ENCODE assay signal across 21 mouse cellular contexts in the genomic region with DNA sequence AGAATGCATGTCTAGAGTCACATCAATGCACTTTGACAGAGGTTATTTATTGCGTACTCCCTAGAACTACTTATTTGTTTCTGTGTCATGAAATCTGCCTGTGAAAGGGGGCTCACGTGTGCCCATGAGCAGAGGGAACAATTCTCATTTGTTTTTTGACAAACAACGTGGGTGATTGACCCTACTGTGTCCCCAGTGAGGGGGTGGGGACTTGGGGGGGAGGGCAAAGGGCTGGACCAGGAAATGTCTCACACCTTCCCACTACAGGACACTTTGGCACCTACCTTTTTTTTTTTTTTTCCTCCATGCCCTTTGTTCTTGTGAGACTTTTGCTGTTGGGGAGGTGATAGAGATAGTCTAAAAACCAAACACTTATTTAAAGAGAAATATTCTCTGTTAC.
"Had no signal": no experiment of that assay in that cellular context is flagged by ENCODE, and none has a peak within 500 bp of the region (broad histone marks: within the 10 kb centered on the region; RNA-seq: fewer than 3 reads in every experiment).

No protein-coding gene starts in this region.

- H3K27ac ChIP-seq: heart, embryonic 10.5 days; hindbrain, embryonic 13.5 days; hindbrain, embryonic 15.5 days; hindbrain, postnatal 0 days; limb, embryonic 13.5 days; limb, embryonic 15.5 days; liver, embryonic 12.5 days; liver, embryonic 14.5 days had no signal

- DNase-seq: gastrocnemius, postnatal 14 days; gastrocnemius, postnatal 36 days; heart, adult 18-20 months; heart, postnatal 10 days; heart, postnatal 36 days; kidney, adult 18-20 months; kidney, adult 8-10 months; kidney, postnatal 14 days; kidney, postnatal 36 days; layer of hippocampus, postnatal 36 days; left cerebral cortex, postnatal 4 days had no signal

- H3K4me1 ChIP-seq: hindbrain, embryonic 13.5 days; hindbrain, embryonic 15.5 days; liver, embryonic 12.5 days had no signal

- H3K36me3 ChIP-seq: heart, embryonic 10.5 days; heart, embryonic 12.5 days; hindbrain, embryonic 13.5 days; hindbrain, embryonic 15.5 days; limb, embryonic 13.5 days; limb, embryonic 15.5 days; liver, embryonic 12.5 days had no signal

- ATAC-seq: hindbrain, postnatal 0 days; intestine, embryonic 16.5 days; liver, embryonic 12.5 days had no signal

- H3K4me3 ChIP-seq: heart, embryonic 10.5 days; heart, embryonic 12.5 days; hindbrain, embryonic 13.5 days; hindbrain, embryonic 15.5 days; limb, embryonic 13.5 days; limb, embryonic 15.5 days; liver, embryonic 12.5 days had no signal

- H3K4me2 ChIP-seq: hindbrain, embryonic 13.5 days; hindbrain, embryonic 15.5 days; limb, embryonic 13.5 days; limb, embryonic 15.5 days; liver, embryonic 12.5 days had no signal

- H3K9me3 ChIP-seq: heart, embryonic 10.5 days; heart, embryonic 12.5 days; hindbrain, embryonic 13.5 days; hindbrain, embryonic 15.5 days; limb, embryonic 13.5 days; limb, embryonic 15.5 days; liver, embryonic 12.5 days had no signal

- H3K9ac ChIP-seq: heart, embryonic 12.5 days; hindbrain, embryonic 13.5 days; hindbrain, embryonic 15.5 days; limb, embryonic 13.5 days; limb, embryonic 15.5 days; liver, embryonic 12.5 days; liver, embryonic 14.5 days had no signal

- H3K27me3 ChIP-seq: heart, embryonic 12.5 days; hindbrain, embryonic 13.5 days; hindbrain, embryonic 15.5 days; limb, embryonic 13.5 days; liver, embryonic 12.5 days had no signal
